Mouse (Mus musculus): ENCODE measurements around the gene Hcn3. TPM values are rescaled to one million over a fixed set of nuclear protein-coding genes. Genes with fewer than 3 reads are reported as not detected.

Gene Hcn3
- polyA plus RNA-seq, 1 experiment from 2014 or later: 58.4 TPM

DNA sequence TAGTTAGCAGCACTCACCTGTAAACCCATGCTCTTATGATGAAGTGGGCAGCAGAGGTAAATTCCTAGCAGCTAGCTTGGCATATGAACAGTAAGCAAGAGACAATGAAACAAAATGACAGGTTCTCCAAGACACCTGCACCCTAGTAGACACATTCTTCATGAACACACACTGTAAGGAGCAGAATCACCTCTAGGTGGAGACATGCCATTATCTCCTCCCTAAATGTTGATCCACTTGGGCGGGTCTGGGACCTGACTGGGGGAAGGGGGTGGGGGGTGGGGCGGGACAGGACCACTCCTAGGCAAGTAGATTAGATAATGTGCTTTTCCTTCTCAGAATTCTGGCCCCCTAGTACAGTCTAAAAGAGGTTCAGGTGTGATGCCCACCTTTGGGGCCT lies 44.5 kb downstream of the Hcn3 start:
- no peaks in the 10 kb centered on the region for H3K4me1 ChIP-seq (ENCODE audit: control insufficient read depth, insufficient read depth, low read depth, low read length)
- WGBS: 13% methylated on average over 2 of the region's 2 CpGs
- no peak overlapping the region for H3K4me3 ChIP-seq (ENCODE audit: low read length)
- H3K36me3 ChIP-seq (ENCODE audit: control insufficient read depth, insufficient read depth, low read length): no peaks in the 10 kb centered on the region
- no peak overlapping the region for H3K27ac ChIP-seq (ENCODE audit: low read depth, low read length)
- no peaks in the 10 kb centered on the region for H3K9me3 ChIP-seq (ENCODE audit: control insufficient read depth, low read length)
- no peaks in the 10 kb centered on the region for H3K27me3 ChIP-seq (replicated peaks; ENCODE audit: control insufficient read depth, insufficient read depth, low read length)
- no peak for ATAC-seq
- H3K4me2 ChIP-seq (ENCODE audit: low read length): no peak overlapping the region
- H3K9ac ChIP-seq (ENCODE audit: low read depth, low read length): no peak overlapping the region

DNA sequence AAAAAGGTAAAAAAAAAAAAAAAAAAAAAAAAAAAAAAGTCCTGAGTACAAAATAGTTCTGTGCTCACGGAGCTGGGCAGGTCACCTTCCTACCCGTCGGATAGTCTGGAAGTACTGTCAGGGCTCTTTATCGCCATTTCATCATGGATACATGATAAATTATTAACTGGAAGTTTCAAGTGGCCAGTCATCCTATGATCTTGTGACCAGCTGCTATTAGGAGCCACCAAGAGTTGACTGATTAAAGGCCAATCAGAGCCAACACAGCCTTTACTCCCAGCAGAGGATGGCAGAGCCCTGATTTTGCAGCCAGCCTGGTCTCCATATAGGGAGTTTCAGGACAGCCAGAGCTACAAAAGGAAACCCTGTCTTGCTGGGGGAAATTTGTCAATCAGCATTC lies 46.9 kb downstream of the Hcn3 start:
- ATAC-seq: no peak
- 84% methylated on average over 4 of the region's 4 CpGs for WGBS
- H3K36me3 ChIP-seq (ENCODE audit: control insufficient read depth, insufficient read depth, low read length): no peaks in the 10 kb centered on the region
- no peaks in the 10 kb centered on the region for H3K4me1 ChIP-seq (ENCODE audit: control insufficient read depth, insufficient read depth, low read depth, low read length)
- no peak overlapping the region for H3K9ac ChIP-seq (ENCODE audit: low read depth, low read length)
- H3K9me3 ChIP-seq (ENCODE audit: control insufficient read depth, low read length): no peaks in the 10 kb centered on the region
- H3K27ac ChIP-seq (ENCODE audit: low read depth, low read length): no peak overlapping the region
- no peak overlapping the region for H3K4me2 ChIP-seq (ENCODE audit: low read length)
- no peaks in the 10 kb centered on the region for H3K27me3 ChIP-seq (replicated peaks; ENCODE audit: control insufficient read depth, insufficient read depth, low read length)
- no peak overlapping the region for H3K4me3 ChIP-seq (ENCODE audit: low read length)

DNA sequence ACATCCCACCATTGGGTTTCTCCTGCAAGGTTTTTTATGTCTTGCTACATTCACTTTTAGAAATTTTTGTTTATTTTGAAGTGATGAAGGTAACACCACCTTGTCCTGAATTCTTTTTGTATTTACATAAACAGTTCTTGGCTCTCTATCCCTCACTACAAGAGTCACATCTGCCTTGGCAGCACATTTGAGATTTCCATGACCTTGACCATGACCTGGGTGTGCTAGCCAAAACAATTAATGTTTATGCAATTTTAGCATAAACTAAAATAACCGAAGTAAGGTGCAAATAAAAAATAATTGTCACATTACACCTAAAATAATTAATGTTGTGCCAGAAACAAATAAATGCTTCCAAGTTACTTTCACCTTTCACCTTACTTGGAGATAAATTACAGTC lies 51.9 kb downstream of the Hcn3 start:
- no peak for ATAC-seq
- Histone ChIP-seq H3K4me2 (ENCODE audit: low read length) (no peak overlapping the region), H3K27me3 (replicated peaks; ENCODE audit: control insufficient read depth, insufficient read depth, low read length) (no peaks in the 10 kb centered on the region), H3K4me3 (ENCODE audit: low read length) (no peak overlapping the region), H3K36me3 (ENCODE audit: control insufficient read depth, insufficient read depth, low read length) (no peaks in the 10 kb centered on the region), H3K27ac (ENCODE audit: low read depth, low read length) (no peak overlapping the region), H3K9ac (ENCODE audit: low read depth, low read length) (no peak overlapping the region), H3K9me3 (ENCODE audit: control insufficient read depth, low read length) (no peaks in the 10 kb centered on the region), H3K4me1 (ENCODE audit: control insufficient read depth, insufficient read depth, low read depth, low read length) (no peaks in the 10 kb centered on the region)
- WGBS: 73% methylated on average over 1 of the region's 1 CpGs

DNA sequence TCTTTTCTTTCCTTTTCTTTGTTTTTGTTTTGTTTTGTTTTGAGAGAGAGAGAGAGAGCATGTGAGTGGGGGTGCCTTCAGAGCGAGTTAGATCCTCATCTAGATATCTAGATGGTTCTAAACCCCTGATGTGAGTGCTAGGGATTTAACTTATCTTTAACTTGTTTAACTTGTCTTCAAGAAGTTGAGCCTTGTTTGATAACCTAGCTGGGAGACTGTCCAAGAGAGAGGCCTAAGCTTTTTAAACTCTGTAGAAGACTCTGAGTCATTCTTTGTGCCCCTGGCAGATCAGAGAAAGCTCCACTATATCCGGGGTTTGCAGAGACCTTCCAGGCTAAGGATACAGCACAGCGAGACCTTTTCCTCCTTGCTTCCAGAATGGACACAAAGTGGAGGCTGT lies 52.5 kb downstream of the Hcn3 start:
- no peaks in the 10 kb centered on the region for H3K27me3 ChIP-seq (replicated peaks; ENCODE audit: control insufficient read depth, insufficient read depth, low read length)
- H3K9ac ChIP-seq (ENCODE audit: low read depth, low read length): no peak overlapping the region
- 72% methylated on average over 3 of the region's 3 CpGs for WGBS
- H3K4me3 ChIP-seq (ENCODE audit: low read length): no peak overlapping the region
- no peak for ATAC-seq
- no peaks in the 10 kb centered on the region for H3K36me3 ChIP-seq (ENCODE audit: control insufficient read depth, insufficient read depth, low read length)
- H3K9me3 ChIP-seq (ENCODE audit: control insufficient read depth, low read length): no peaks in the 10 kb centered on the region
- peaks cover 2% of the 10 kb centered on the region for H3K4me1 ChIP-seq (ENCODE audit: control insufficient read depth, insufficient read depth, low read depth, low read length)
- no peak overlapping the region for H3K27ac ChIP-seq (ENCODE audit: low read depth, low read length)
- H3K4me2 ChIP-seq (ENCODE audit: low read length): no peak overlapping the region

DNA sequence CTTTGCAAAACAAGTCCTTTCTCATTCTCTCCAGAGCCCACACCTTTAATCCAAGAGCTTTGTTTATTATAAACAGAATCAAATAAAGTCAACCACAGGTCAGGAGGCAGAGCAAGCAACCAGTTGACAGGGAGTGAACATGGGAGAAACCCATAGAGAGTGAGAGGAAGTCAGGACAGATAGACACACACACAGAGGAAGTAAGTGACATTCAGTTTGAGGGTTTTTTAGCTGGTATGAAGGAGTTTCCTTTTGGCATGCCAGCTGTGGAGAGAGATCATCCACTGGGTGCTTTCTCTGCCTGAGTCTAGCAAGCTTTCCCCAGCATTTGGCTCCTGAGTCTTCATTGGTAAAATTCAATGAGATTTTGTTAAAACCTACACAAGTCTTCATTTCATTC lies 53.1 kb downstream of the Hcn3 start:
- Histone ChIP-seq H3K4me2 (ENCODE audit: low read length) (no peak overlapping the region), H3K9me3 (ENCODE audit: control insufficient read depth, low read length) (no peaks in the 10 kb centered on the region), H3K4me1 (ENCODE audit: control insufficient read depth, insufficient read depth, low read depth, low read length) (peaks cover 6% of the 10 kb centered on the region), H3K27ac (ENCODE audit: low read depth, low read length) (no peak overlapping the region), H3K27me3 (replicated peaks; ENCODE audit: control insufficient read depth, insufficient read depth, low read length) (no peaks in the 10 kb centered on the region), H3K9ac (ENCODE audit: low read depth, low read length) (no peak overlapping the region), H3K4me3 (ENCODE audit: low read length) (no peak overlapping the region), H3K36me3 (ENCODE audit: control insufficient read depth, insufficient read depth, low read length) (no peaks in the 10 kb centered on the region)
- ATAC-seq: no peak

DNA sequence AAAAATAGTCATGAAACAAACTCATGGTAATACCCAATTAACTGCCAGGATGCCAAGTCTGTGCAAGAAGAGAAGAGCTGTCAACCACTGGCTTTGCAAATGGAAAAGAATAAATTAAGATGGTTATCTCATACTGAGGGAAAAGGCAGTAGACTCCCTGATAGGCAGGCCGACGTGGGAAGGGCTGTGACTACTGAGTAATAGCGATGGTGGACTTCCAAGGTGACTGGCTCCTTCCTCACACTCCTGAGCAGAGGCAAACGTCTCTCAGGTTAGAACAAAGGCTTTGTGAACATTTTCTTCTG lies 56.8 kb downstream of the Hcn3 start:
- no peak for ATAC-seq
- WGBS: 82% methylated on average over 4 of the region's 4 CpGs

DNA sequence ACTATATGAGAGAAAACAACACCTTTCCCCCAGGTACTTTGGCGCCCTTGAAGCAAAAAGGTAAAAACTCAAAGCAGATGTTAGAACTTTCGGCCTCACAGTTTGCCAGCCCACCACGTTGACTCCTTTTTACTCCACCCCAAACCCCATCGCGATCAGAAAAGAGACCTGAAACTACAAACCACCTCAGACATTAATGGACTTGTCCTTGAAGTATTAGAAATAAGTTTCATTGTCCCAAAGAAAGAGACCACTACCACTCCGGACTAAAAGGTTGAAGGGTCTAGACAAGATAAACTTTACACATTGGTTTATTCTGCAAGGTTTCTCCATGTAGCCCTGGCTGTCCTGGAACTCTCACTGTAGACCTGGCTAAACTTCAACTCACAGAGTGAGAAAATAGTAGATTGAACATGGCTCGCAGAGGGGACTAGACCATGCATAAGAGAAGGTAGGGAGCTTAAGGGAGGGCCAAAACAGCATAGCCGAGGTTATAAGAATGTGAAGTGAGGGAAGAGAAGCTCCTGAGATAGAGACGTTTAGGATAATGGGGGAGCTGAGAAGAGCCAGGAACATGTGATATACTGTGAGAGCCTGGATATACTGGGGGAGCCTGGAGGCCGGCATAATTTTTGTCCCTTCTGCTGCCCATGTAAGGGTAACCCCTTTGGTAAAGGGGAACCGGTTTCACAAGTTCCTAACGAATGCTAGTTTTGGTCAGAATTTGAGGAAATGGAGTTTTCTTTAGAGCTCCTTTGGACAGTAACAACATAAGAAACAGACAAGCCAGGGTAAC lies 57.3 kb downstream of the Hcn3 start:
- Histone ChIP-seq H3K4me2 (ENCODE audit: low read length) (peak overlapping the region; percentile 73), H3K27ac (ENCODE audit: low read depth, low read length) (peak overlapping the region; percentile 86), H3K9ac (ENCODE audit: low read depth, low read length) (no peak overlapping the region), H3K9me3 (ENCODE audit: control insufficient read depth, low read length) (no peaks in the 10 kb centered on the region), H3K4me3 (ENCODE audit: low read length) (peak overlapping the region; percentile 62), H3K4me1 (ENCODE audit: control insufficient read depth, insufficient read depth, low read depth, low read length) (peaks cover 27% of the 10 kb centered on the region), H3K36me3 (ENCODE audit: control insufficient read depth, insufficient read depth, low read length) (peaks cover 9% of the 10 kb centered on the region), H3K27me3 (replicated peaks; ENCODE audit: control insufficient read depth, insufficient read depth, low read length) (no peaks in the 10 kb centered on the region)
- WGBS: 70% methylated on average over 12 of the region's 12 CpGs
- no peak for ATAC-seq

More for the DNA sequence above, 56.8 kb downstream of the Hcn3 start:
- Histone ChIP-seq H3K4me2 (ENCODE audit: low read length) (no peak overlapping the region), H3K36me3 (ENCODE audit: control insufficient read depth, insufficient read depth, low read length) (peaks cover 6% of the 10 kb centered on the region), H3K4me1 (ENCODE audit: control insufficient read depth, insufficient read depth, low read depth, low read length) (peaks cover 27% of the 10 kb centered on the region), H3K27ac (ENCODE audit: low read depth, low read length) (no peak overlapping the region; the same call in 1 of the 2 replicates), H3K4me3 (ENCODE audit: low read length) (no peak overlapping the region), H3K9ac (ENCODE audit: low read depth, low read length) (no peak overlapping the region), H3K9me3 (ENCODE audit: control insufficient read depth, low read length) (no peaks in the 10 kb centered on the region), H3K27me3 (replicated peaks; ENCODE audit: control insufficient read depth, insufficient read depth, low read length) (no peaks in the 10 kb centered on the region)

DNA sequence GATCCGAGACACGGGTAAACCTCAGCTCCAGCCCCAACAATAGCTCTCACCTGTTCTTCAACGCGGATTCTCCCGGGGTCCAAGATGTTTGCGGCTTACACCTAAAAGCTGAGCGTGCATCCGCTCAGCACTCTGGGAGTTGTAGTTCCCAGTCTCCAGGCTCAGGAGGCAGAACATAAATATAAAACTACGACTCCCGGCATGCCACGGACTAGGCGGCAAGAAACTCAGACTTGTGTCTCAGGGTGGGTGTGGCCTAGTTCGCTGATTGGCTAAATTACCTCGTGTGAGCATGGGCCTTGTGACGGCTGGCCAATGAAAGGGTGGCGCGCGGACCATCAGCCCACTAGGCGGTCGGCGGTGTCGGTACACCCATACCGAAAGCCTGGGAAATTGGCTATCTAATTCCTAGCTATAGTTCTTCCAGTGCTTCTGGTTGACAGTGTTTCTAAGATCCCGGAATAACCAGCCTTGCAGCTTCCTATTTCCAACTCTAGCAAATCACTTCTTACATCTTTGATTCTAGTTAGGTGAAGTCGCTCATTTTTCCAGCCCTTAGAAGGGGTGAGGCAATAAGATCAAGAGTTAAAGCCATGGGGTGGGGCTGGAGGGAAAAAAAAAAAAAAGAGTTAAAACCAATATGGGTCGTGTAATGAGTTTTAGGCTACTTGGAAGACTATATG lies 58.0 kb downstream of the Hcn3 start, which contains the start of gene Fdps:
Fdps (minus strand) TSS at position 148 of the 683 bp plus-strand sequence.
- peaks cover 9% of the 10 kb centered on the region for H3K36me3 ChIP-seq (ENCODE audit: control insufficient read depth, insufficient read depth, low read length)
- no peaks in the 10 kb centered on the region for H3K27me3 ChIP-seq (replicated peaks; ENCODE audit: control insufficient read depth, insufficient read depth, low read length)
- H3K4me3 ChIP-seq (ENCODE audit: low read length): peak within 1 kb of the TSS; percentile 62
- H3K27ac ChIP-seq (ENCODE audit: low read depth, low read length): peak within 1 kb of the TSS; percentile 86
- H3K9ac ChIP-seq (ENCODE audit: low read depth, low read length): peak within 1 kb of the TSS; percentile 72
- ATAC-seq: peak; percentile 99
- peak within 1 kb of the TSS; percentile 87 for H3K4me2 ChIP-seq (ENCODE audit: low read length)
- 0% methylated on average over 26 of the region's 26 CpGs for WGBS
- H3K9me3 ChIP-seq (ENCODE audit: control insufficient read depth, low read length): no peaks in the 10 kb centered on the region
- H3K4me1 ChIP-seq (ENCODE audit: control insufficient read depth, insufficient read depth, low read depth, low read length): peaks cover 27% of the 10 kb centered on the region

DNA sequence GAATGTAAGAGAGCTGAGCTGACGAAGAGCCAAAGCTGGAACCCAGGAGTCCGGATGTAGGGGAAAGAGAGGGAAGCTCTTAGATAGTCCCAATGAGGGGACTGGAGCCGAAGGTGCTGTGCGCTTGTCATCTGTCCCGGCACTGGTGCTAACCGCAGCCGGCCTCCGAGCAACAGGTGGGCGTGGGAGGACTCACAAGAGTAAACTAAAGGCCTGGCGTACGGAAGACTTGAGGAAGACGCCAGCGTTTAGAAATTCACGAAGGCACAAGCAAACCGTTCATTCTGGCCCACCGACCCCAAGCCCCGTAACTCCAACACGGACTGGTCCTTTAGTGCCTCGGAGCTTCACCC lies 58.6 kb downstream of the Hcn3 start:
- WGBS: 0% methylated on average over 19 of the region's 19 CpGs
- peaks cover 12% of the 10 kb centered on the region for H3K36me3 ChIP-seq (ENCODE audit: control insufficient read depth, insufficient read depth, low read length)
- H3K4me3 ChIP-seq (ENCODE audit: low read length): peak overlapping the region; percentile 62
- peak overlapping the region; percentile 87 for H3K4me2 ChIP-seq (ENCODE audit: low read length)
- peak overlapping the region; percentile 70 for H3K27ac ChIP-seq (ENCODE audit: low read depth, low read length)
- H3K27me3 ChIP-seq (replicated peaks; ENCODE audit: control insufficient read depth, insufficient read depth, low read length): no peaks in the 10 kb centered on the region
- peak overlapping the region; percentile 72 for H3K9ac ChIP-seq (ENCODE audit: low read depth, low read length)
- ATAC-seq: peak; percentile 35
- no peaks in the 10 kb centered on the region for H3K9me3 ChIP-seq (ENCODE audit: control insufficient read depth, low read length)
- peaks cover 27% of the 10 kb centered on the region for H3K4me1 ChIP-seq (ENCODE audit: control insufficient read depth, insufficient read depth, low read depth, low read length)
